Mouse (Mus musculus) C2C12 (cell line): ENCODE results near the gene Plau. TPM values are rescaled to one million over a fixed set of nuclear protein-coding genes. Genes with fewer than 3 reads are reported as not detected.

Experiments used
- H3K27me3 ChIP-seq: one replicate; pipeline ENCODE4 v1.6.1; 2011; ENCODE audit not compliant: control insufficient read depth, insufficient read depth, insufficient read length
- H3K36me3 ChIP-seq: one replicate; pipeline ENCODE4 v1.6.1; 2011; ENCODE audit not compliant: control insufficient read depth, insufficient read depth
- H3K4me3 ChIP-seq: one replicate; pipeline ENCODE4 v1.5.1; 2011; ENCODE audit warnings: mild to moderate bottlenecking, control low read depth; ENCODE audit not compliant: poor library complexity, insufficient read depth, severe bottlenecking
- H3K79me2 ChIP-seq: one replicate; pipeline ENCODE4 v1.6.1; 2011; ENCODE audit not compliant: control insufficient read depth, insufficient read depth
- H3K79me3 ChIP-seq: one replicate; pipeline ENCODE4 v1.6.1; 2011; ENCODE audit warnings: low read depth, control low read depth
- H3ac ChIP-seq: one replicate; pipeline ENCODE3; 2011; ENCODE audit warnings: low read depth; ENCODE audit not compliant: control insufficient read depth, insufficient read length
- CEBPB ChIP-seq: IDR thresholded peaks from one replicate; pipeline ENCODE4 v1.6.1; 2011; ENCODE audit warnings: low read depth, mild to moderate bottlenecking, control low read depth, moderate library complexity
- CTCF ChIP-seq: IDR thresholded peaks from one replicate; pipeline ENCODE4 v1.5.1; 2011; ENCODE audit not compliant: control insufficient read depth, insufficient read depth, insufficient read length
- FOSL1 ChIP-seq: IDR thresholded peaks from one replicate; pipeline ENCODE4 v1.8.0; 2011; ENCODE audit warnings: mild to moderate bottlenecking, low read length; ENCODE audit not compliant: poor library complexity, insufficient read depth, severe bottlenecking
- MAX ChIP-seq: IDR thresholded peaks from one replicate; pipeline ENCODE4 v1.6.1; 2011; ENCODE audit warnings: mild to moderate bottlenecking, control low read depth
- MYOD1 ChIP-seq: IDR thresholded peaks from one replicate; pipeline ENCODE4 v1.6.1; 2011; ENCODE audit warnings: low read depth; ENCODE audit not compliant: control insufficient read depth, insufficient read length
- MYOG ChIP-seq: IDR thresholded peaks from one replicate; pipeline ENCODE4 v1.6.1; 2011; ENCODE audit not compliant: control insufficient read depth, insufficient read length; ENCODE audit errors: extremely low read depth
- USF1 ChIP-seq: IDR thresholded peaks from one replicate; pipeline ENCODE4 v1.6.1; 2011; ENCODE audit warnings: low read depth, mild to moderate bottlenecking, control low read depth, moderate library complexity
- polyA plus RNA-seq: library from polyadenylated mRNA; unstranded; fragments of >200 nt; fragmentation: generic; extraction: Trizol; gene quantifications from one replicate; pipeline ENCODE4 v1.2.1, GENCODE M21; 2012; ENCODE audit warnings: missing spikeins

Plau gene
- polyA plus RNA-seq, 1 experiment: 106 TPM

DNA sequence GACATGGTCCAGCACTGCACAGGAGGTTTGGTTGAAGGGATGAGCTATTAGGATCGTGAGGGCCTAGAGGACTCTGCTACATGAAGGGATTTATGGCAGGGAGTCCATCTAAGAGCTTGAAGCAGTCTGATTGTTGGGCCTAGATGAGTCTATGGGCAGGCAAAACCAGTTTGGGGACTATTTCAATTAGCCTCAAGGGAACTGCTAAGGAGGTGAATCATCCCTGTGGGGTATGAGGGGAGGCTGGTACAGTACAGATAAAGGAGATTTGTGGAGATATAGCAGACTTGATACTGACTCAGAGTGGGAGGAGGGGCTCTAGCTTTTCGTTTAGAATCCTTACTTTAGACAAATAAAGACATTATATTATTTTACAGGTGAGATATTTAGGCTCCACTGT, 14.0 kb downstream of the Plau start:
- no peaks in the 10 kb centered on the region for H3K79me3 ChIP-seq
- TF ChIP-seq CEBPB: no peak
- TF ChIP-seq CTCF: no peak
- TF ChIP-seq USF1: no peak
- TF ChIP-seq FOSL1: no peak
- no peak for TF ChIP-seq MYOG
- TF ChIP-seq MAX: no peak
- no peak for TF ChIP-seq MYOD1
- no peaks in the 10 kb centered on the region for H3K36me3 ChIP-seq
- H3K79me2 ChIP-seq: no peaks in the 10 kb centered on the region
- no peak overlapping the region for H3ac ChIP-seq
- H3K4me3 ChIP-seq: no peak overlapping the region
- no peaks in the 10 kb centered on the region for H3K27me3 ChIP-seq

DNA sequence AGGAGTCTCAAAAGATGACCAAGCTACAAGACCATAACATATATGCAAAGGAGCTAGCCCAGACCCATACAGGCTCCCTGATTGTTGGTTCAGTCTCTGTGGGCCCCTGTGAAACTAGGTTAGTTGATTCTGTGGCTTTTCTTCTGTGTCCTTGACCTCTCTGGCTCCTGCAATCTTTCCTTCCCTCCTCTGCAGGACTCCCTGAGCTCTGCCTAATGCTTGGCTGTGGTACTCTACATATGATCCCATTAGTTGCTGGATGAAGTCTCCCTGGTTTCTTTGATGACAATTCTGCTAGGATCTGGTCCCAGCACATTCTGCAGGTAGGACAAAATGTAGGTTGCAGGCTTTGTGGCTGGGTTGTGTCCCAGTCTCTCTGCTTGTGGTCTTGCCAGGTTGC, 15.3 kb downstream of the Plau start:
- Histone ChIP-seq H3K79me2 (no peaks in the 10 kb centered on the region), H3K36me3 (no peaks in the 10 kb centered on the region), H3K79me3 (no peaks in the 10 kb centered on the region), H3ac (no peak overlapping the region), H3K27me3 (no peaks in the 10 kb centered on the region), H3K4me3 (no peak overlapping the region)
- TF ChIP-seq MAX (no peak), MYOG (no peak), USF1 (no peak), MYOD1 (no peak), FOSL1 (no peak), CTCF (no peak), CEBPB (no peak)

DNA sequence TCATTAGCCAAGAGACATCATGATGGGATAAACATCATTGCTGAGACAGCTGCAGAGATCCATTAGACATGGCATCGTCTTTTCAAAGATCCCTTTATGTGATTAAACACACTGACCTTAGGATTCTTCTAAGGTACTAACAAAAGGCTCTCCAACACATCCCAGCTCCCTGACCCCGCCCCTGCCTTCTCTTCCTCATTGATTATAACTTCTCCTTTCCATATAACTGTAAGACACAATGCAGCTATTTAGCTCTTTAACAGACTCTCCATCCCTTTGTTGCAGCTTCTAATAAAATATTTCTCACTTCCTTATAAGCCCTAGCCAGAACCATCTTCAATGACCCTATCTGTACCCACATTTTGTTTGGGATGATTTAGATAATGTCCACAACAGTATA, 24.7 kb downstream of the Plau start:
- no peaks in the 10 kb centered on the region for H3K36me3 ChIP-seq
- TF ChIP-seq FOSL1: no peak
- no peak for TF ChIP-seq USF1
- no peak for TF ChIP-seq CTCF
- TF ChIP-seq CEBPB: no peak
- TF ChIP-seq MAX: no peak
- TF ChIP-seq MYOD1: no peak
- TF ChIP-seq MYOG: no peak
- H3K27me3 ChIP-seq: no peaks in the 10 kb centered on the region
- H3K4me3 ChIP-seq: no peak overlapping the region
- H3K79me2 ChIP-seq: no peaks in the 10 kb centered on the region
- no peak overlapping the region for H3ac ChIP-seq
- no peaks in the 10 kb centered on the region for H3K79me3 ChIP-seq

DNA sequence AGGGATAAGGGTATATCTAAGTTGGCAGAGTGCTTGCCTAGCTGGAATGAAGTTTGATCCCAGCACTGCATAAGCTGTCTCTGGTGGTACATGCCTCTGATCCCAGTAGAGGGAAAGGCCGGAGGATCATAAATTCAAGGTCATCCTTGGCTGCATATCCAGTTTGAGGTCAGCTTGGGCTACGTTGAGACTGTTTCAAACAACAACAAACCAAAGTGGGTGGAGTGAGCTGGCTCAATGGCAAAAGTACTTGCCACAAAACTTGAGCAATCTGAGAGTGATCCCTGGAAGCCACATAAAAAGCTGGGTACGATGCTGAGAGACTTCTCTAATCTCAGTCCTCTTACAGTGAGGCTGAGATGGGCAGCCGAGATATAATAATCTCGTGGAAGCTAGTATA, 25.1 kb downstream of the Plau start:
- Histone ChIP-seq H3K27me3 (no peaks in the 10 kb centered on the region), H3K79me3 (no peaks in the 10 kb centered on the region), H3K79me2 (no peaks in the 10 kb centered on the region), H3K4me3 (no peak overlapping the region), H3K36me3 (no peaks in the 10 kb centered on the region), H3ac (no peak overlapping the region)
- no peak for TF ChIP-seq USF1
- no peak for TF ChIP-seq MYOG
- no peak for TF ChIP-seq MAX
- no peak for TF ChIP-seq FOSL1
- TF ChIP-seq CEBPB: no peak
- TF ChIP-seq CTCF: no peak
- TF ChIP-seq MYOD1: no peak

DNA sequence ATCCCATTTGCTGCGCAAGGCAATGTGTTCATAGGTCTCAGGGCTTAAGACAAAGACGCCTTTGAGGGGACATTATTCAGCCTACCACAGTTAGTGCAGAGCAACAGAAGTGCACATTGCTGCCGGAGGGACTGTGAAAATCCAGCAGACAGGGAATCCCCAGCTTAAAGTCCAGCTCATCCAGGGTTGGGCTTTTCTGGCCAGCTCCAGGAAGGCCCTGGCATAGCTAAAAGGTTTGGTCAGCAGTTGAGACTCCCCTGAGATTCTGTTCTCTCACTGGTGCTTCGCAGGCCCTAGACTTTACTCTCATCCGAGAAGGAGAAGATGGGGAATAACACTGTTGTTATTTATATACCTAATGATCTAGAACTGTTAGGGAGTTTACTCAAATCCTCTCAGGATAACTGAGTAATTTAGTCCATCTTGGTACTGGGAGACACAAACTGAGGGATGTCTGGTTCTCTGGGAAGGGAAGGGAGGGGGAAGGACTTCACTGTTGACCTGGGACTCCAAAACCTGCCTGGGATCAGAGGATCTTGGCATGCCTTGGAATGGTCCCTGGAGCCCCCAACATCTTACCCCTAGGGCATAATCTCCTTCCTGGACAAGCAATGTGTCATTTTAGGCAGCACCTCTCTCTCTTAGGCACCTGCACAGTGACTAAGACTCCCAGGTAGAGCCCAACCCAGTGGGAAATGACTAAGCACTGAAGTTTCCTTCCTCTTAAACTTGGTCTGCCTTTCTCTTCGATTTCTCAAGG, 27.0 kb downstream of the Plau start:
- Histone ChIP-seq H3K27me3 (no peaks in the 10 kb centered on the region), H3K4me3 (no peak overlapping the region), H3K36me3 (no peaks in the 10 kb centered on the region), H3K79me3 (no peaks in the 10 kb centered on the region), H3ac (no peak overlapping the region), H3K79me2 (no peaks in the 10 kb centered on the region)
- no peak for TF ChIP-seq CTCF
- no peak for TF ChIP-seq MAX
- no peak for TF ChIP-seq MYOD1
- TF ChIP-seq FOSL1: no peak
- TF ChIP-seq USF1: no peak
- no peak for TF ChIP-seq CEBPB
- no peak for TF ChIP-seq MYOG

DNA sequence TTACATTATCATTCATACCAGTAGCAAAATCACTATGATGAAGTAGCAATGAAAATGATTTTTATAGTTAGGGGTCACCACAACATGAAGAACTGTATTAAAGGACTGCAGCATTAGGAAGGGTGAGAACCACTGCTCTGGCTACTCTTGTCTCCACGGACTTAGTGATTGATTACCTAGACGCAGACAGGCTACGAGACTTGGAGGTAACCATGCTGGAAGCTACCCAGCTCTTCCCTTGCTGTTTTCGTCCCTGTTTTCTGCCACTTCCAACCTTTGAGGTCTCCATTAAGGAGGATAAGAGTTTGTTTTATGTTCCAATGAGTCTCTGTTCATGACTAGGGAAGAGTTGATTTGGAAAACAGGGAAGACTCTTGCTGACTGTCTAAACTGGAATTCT, 27.7 kb downstream of the Plau start:
- no peaks in the 10 kb centered on the region for H3K79me3 ChIP-seq
- H3K27me3 ChIP-seq: no peaks in the 10 kb centered on the region
- H3K4me3 ChIP-seq: no peak overlapping the region
- no peak overlapping the region for H3ac ChIP-seq
- TF ChIP-seq MYOG (no peak), CEBPB (no peak), MAX (no peak)
- H3K36me3 ChIP-seq: no peaks in the 10 kb centered on the region
- H3K79me2 ChIP-seq: no peaks in the 10 kb centered on the region
